Mouse (Mus musculus) forebrain, embryonic 13.5 days (tissue): Measurements from ENCODE around the gene Olfr1417. TPM values are rescaled to one million over a fixed set of nuclear protein-coding genes. Genes with fewer than 3 reads are reported as not detected.

Source experiments
- ATAC-seq: fragments of 200-750 bp; cut with Nextera tagmentation; 2 replicates; pipeline ENCODE4 v1.8.0; 2017
- H3K27ac ChIP-seq: fragments of 300-500 bp; sonication (generic); 2 replicates; pipeline ENCODE4 v1.5.1; 2015; ENCODE audit warnings: inconsistent platforms, mild to moderate bottlenecking, moderate library complexity
- H3K27me3 ChIP-seq: fragments of 300-500 bp; sonication (generic); 2 replicates; pipeline ENCODE4 v1.6.1; 2015; ENCODE audit warnings: mild to moderate bottlenecking, inconsistent platforms
- H3K36me3 ChIP-seq: fragments of 300-500 bp; sonication (generic); 2 replicates; pipeline ENCODE4 v1.6.1; 2015; ENCODE audit warnings: mild to moderate bottlenecking, inconsistent platforms; ENCODE audit not compliant: poor library complexity, severe bottlenecking
- H3K4me1 ChIP-seq: fragments of 300-500 bp; sonication (generic); 2 replicates; pipeline ENCODE4 v1.6.1; 2015; ENCODE audit warnings: inconsistent platforms
- H3K4me2 ChIP-seq: fragments of 300-500 bp; sonication (generic); 2 replicates; pipeline ENCODE4 v1.6.1; 2015; ENCODE audit warnings: inconsistent platforms, mild to moderate bottlenecking, moderate library complexity
- H3K4me3 ChIP-seq: fragments of 300-500 bp; sonication (generic); 2 replicates; pipeline ENCODE4 v1.5.1; 2015; ENCODE audit warnings: mild to moderate bottlenecking, inconsistent platforms
- H3K9ac ChIP-seq: fragments of 300-500 bp; sonication (generic); 2 replicates; pipeline ENCODE4 v1.6.1; 2015; ENCODE audit warnings: mild to moderate bottlenecking, inconsistent platforms
- H3K9me3 ChIP-seq: fragments of 300-500 bp; sonication (generic); replicated peaks from 2 replicates; pipeline ENCODE4 v1.6.1; 2016; ENCODE audit warnings: inconsistent platforms
- WGBS: fragments of 180-500 bp; shearing (Covaris S2); methylation state at CpG from one replicate; pipeline ENCODE4 v1.1.7; 2015; 5-methylcytosine and 5-hydroxymethylcytosine counted together
- polyA plus RNA-seq: library from polyadenylated mRNA; unstranded; fragments of >200 nt; fragmentation: Nextera tagmentation; extraction: Ambion mirVana; gene quantifications from 2 replicates; pipeline ENCODE4 v1.2.1, GENCODE M21; 2015

Olfr1417 gene
- polyA plus RNA-seq, 1 experiment from 2014 or later: 0.12 TPM

DNA sequence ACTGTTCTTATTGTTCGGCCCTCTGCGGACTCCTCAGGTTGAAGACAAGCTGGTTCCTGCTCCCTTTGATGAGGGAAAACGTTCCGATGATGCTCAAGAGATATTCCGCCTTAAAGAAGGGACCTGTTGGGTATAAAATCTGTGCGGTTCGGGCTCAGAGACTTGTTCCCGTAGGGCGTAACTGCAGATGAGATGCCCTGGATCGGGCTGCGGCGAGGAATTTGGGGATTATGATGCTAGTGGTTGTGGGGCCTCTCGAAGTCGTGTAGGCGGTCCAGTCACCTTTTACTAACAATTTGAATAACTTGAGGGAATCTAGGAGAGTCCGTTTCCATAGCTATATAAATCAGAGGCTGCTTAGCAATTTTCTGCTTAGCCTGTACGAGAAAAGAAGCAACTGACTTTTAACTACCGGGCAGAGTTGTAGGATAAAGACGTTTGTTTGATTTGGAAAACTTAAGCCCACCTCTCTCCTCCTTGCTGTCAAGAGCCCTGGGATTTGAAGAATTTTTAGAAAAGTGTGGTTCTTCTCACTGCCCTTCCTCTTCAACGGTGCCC is 19.8 kb downstream of the Olfr1417 start, which contains the start of gene Stx3:
Gene Stx3 (minus strand): TSS at position 261 of the 558 bp plus-strand sequence.
- H3K27ac ChIP-seq: no peak within 1 kb of the TSS
- WGBS: under 1% methylated on average over 20 of the region's 20 CpGs
- H3K4me2 ChIP-seq: peak within 1 kb of the TSS; percentile 95
- no peaks in the 10 kb centered on the region for H3K36me3 ChIP-seq
- peak within 1 kb of the TSS; percentile 64 for H3K4me3 ChIP-seq
- H3K9ac ChIP-seq: peak within 1 kb of the TSS; percentile 73
- H3K4me1 ChIP-seq: peaks cover 12% of the 10 kb centered on the region
- ATAC-seq: peak; percentile 17
- peaks cover 51% of the 10 kb centered on the region for H3K27me3 ChIP-seq
- H3K9me3 ChIP-seq: no peaks in the 10 kb centered on the region

DNA sequence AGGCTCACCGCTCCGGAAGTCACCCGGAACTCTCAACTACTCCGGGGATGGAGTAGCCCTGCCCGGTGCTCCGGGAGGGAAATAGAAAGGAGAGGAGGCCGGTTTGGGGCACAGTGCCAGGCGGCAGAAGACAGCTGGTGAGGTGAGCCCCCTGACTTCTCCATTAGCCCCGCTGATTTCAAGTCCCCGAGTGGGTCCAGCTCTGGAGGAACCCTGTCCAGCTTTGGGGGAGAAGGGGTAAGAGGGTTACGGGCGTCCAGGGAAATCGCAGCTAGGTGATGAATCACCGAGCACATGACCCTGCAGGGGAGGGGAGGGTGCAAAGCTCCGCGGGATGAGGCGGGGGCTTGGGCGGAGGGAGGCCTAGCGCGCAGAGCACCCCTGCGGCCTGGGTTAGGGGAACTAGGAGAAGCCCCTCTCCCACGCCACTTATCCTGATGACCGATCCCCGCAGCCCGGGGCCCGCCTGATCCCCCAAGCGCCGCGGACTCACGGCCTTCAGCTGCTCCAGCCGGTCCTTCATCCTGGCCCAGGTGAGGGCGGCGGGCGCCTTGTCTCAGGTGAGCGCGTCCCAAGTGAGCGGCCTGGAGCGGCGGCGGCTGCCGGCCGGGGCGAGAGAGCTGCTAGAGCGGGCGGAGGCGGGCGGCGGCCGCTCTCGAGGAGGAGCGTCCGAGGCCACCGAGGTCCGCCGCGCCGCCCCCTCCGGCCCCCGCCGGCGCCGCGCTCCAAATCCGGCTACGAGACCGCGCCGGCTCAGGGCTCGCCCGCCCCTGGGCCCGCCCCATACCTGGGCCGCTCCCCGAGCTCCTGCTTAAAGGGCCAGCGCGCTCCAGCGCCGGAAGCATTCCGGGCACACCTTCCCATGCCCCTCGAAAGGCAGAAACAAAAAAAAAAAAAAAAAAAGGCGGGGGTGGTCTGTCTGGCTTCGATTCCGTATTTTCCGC is 20.5 kb downstream of the Olfr1417 start:
- H3K4me2 ChIP-seq: peak overlapping the region; percentile 95
- H3K36me3 ChIP-seq: no peaks in the 10 kb centered on the region
- peaks cover 51% of the 10 kb centered on the region for H3K27me3 ChIP-seq
- WGBS: under 1% methylated on average over 64 of the region's 83 CpGs
- peak overlapping the region; percentile 73 for H3K9ac ChIP-seq
- peak overlapping the region; percentile 64 for H3K4me3 ChIP-seq
- peak; percentile 86 for ATAC-seq
- no peak overlapping the region for H3K27ac ChIP-seq
- H3K9me3 ChIP-seq: no peaks in the 10 kb centered on the region
- H3K4me1 ChIP-seq: peaks cover 12% of the 10 kb centered on the region

DNA sequence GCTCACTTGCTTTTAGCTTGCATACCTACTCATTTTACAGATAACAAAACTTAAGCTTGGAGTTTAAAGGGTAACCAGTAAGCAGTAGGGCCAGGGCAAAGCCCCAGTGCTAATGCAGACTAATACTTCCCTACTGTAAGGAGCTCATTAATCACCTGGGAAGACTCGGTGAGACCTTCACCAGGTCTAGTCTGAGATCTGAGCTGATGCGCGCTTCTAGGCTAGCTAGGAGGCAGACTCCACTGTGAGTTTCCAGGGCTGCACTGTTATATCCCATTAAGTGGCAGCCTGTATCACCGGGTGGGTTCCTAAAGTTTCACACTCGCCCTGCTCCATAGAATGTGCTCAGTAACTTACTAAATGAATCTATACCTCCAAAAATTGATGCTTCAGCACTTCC is 21.4 kb downstream of the Olfr1417 start:
- Histone ChIP-seq H3K9ac (no peak overlapping the region), H3K4me3 (peak overlapping the region; percentile 64), H3K36me3 (no peaks in the 10 kb centered on the region), H3K4me2 (peak overlapping the region; percentile 95), H3K27me3 (peaks cover 51% of the 10 kb centered on the region), H3K4me1 (peaks cover 12% of the 10 kb centered on the region), H3K27ac (no peak overlapping the region), H3K9me3 (no peaks in the 10 kb centered on the region)
- WGBS: 11% methylated on average over 5 of the region's 5 CpGs
- ATAC-seq: no peak

DNA sequence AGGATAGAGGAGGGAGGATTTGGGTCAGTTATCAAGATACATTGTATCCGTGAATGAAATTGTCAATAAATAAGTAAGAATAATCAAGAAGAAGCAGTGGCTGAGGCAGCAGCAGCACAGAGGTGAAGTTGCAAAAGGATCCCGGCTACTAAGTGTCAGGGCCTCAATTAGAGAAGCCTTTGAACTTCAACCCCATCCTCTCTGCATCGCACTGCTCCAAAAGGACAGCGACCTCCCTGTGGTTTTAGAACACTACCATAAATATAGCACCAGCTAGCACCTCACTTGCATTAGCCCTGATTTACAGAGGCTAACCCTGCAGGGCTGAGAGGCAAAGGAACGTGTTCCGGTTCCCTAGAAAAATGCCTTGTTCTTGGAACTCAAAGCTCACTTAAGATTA is 22.3 kb downstream of the Olfr1417 start:
- WGBS: 61% methylated on average over 6 of the region's 6 CpGs
- H3K27me3 ChIP-seq: peaks cover 51% of the 10 kb centered on the region
- no peak overlapping the region for H3K9ac ChIP-seq
- ATAC-seq: no peak
- H3K4me1 ChIP-seq: peaks cover 15% of the 10 kb centered on the region
- H3K36me3 ChIP-seq: no peaks in the 10 kb centered on the region
- H3K27ac ChIP-seq: no peak overlapping the region
- H3K4me3 ChIP-seq: no peak overlapping the region
- no peaks in the 10 kb centered on the region for H3K9me3 ChIP-seq
- no peak overlapping the region for H3K4me2 ChIP-seq

DNA sequence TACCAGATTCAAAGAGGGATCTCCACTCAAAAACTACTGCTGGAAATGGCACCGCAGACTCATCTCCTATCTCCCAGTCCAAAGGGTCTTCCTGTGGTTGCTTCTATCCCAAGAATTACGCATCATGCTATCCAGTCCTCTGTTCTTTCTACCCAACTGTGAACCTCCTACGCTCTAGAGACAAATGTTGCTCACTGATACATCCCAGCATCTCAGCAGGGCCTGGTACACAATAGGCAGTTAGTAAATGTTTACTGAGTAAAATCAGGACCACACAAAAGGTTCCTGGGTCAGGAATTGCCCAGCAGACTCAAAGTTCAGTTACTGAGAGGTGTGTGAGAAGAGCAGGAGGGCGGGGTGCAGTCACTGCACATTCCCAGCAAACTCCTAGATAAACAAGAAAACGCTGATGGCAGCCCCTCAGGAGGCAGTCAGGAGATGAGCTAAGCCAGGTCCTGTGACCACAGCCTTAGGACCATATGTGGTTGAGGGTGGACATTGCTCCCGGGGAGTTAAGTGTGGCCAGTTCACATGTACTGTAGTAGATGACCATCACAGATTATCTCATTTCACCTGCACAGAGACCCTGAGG is 24.2 kb downstream of the Olfr1417 start:
- 84% methylated on average over 6 of the region's 6 CpGs for WGBS
- no peaks in the 10 kb centered on the region for H3K9me3 ChIP-seq
- H3K27me3 ChIP-seq: peaks cover 44% of the 10 kb centered on the region
- H3K36me3 ChIP-seq: no peaks in the 10 kb centered on the region
- H3K27ac ChIP-seq: no peak overlapping the region
- H3K4me2 ChIP-seq: no peak overlapping the region
- no peak overlapping the region for H3K9ac ChIP-seq
- peaks cover 15% of the 10 kb centered on the region for H3K4me1 ChIP-seq
- ATAC-seq: no peak
- H3K4me3 ChIP-seq: no peak overlapping the region

DNA sequence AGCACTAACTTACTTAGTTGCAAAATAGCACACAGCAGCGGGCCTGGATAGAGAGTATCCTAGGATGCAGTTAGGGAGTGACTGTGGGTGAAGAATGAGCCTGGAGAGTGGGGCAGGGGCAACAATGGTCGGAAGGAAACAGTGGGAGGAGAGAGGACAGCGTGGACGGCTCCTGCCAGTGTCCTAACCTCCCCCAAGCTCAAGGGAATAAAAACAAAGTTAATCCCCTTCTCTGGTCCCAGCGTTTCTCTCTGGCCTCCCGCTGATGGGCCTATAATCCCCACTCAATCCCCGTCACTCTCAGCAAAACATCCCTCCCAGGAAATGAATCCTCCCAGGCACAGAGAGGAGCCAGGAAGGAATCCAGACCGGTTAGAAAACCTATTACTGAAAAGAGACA is 25.4 kb downstream of the Olfr1417 start:
- Histone ChIP-seq H3K4me2 (no peak overlapping the region), H3K27me3 (peaks cover 33% of the 10 kb centered on the region), H3K4me1 (peaks cover 8% of the 10 kb centered on the region), H3K27ac (no peak overlapping the region), H3K9me3 (no peaks in the 10 kb centered on the region), H3K4me3 (no peak overlapping the region), H3K9ac (no peak overlapping the region), H3K36me3 (no peaks in the 10 kb centered on the region)
- ATAC-seq: no peak
- 10% methylated on average over 8 of the region's 8 CpGs for WGBS

DNA sequence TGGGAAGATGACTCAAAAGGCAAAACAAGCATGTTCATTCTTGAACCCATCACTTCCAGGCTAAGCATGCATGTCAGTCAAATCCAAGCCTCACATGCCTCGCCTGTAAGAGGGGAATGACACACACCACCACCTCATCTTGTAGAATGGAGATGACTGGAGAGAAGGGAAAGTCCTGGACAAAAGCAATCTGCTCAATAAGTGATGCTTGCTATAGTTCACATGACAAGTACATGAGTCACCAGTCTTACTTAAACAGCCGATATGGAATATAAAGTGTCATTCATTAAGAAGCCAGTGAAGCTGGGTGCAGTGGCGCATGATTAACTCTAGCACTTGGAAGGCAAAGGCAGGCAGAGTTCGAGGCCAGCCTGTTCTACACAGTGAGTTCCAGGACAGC is 25.9 kb downstream of the Olfr1417 start:
- no peak for ATAC-seq

DNA sequence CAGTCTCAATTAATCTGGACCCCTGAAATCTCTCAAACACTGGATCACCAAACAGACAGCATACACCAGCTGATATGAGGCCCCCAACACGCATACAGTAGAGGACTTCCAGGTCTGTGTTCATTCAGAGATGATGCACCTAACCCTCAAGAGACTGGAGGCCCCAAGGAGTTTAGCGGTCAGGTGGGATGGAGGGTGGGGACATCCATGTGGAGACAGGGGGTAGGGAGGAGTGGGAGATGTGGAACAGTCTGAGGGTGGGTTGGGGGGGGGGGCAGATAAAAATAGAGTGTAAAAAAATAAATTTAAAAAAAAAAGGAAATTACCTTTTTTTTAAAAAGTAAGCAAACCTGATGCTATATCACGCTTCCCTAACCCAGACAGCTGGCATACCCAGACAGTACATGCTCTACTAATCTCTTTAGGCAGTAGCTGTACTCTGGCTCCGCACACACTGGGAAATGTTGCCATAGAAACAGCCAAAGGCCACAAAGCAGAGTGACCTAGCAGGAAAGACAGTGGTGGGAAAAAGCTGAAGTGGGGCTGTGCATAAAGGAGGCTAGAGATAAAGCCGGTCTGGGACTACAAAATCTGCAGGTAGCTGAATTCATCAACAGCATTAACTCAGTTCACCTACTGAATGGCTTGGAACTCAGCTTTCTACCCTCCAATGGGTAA is 27.2 kb downstream of the Olfr1417 start:
- H3K4me2 ChIP-seq: no peak overlapping the region
- no peak overlapping the region for H3K9ac ChIP-seq
- 30% methylated on average over 5 of the region's 5 CpGs for WGBS
- H3K36me3 ChIP-seq: no peaks in the 10 kb centered on the region
- ATAC-seq: peak; percentile 92
- peaks cover 15% of the 10 kb centered on the region; the same call in 1 of the 2 replicates for H3K27me3 ChIP-seq
- H3K9me3 ChIP-seq: no peaks in the 10 kb centered on the region
- no peak overlapping the region for H3K27ac ChIP-seq
- H3K4me3 ChIP-seq: no peak overlapping the region
- peaks cover 3% of the 10 kb centered on the region; the same call in 1 of the 2 replicates for H3K4me1 ChIP-seq

More for the DNA sequence above, 25.9 kb downstream of the Olfr1417 start:
- Histone ChIP-seq H3K36me3 (no peaks in the 10 kb centered on the region), H3K4me2 (no peak overlapping the region), H3K4me1 (peaks cover 4% of the 10 kb centered on the region), H3K27me3 (peaks cover 28% of the 10 kb centered on the region), H3K9me3 (no peaks in the 10 kb centered on the region), H3K9ac (no peak overlapping the region), H3K4me3 (no peak overlapping the region), H3K27ac (no peak overlapping the region)
- WGBS: 54% methylated on average over 4 of the region's 4 CpGs

DNA sequence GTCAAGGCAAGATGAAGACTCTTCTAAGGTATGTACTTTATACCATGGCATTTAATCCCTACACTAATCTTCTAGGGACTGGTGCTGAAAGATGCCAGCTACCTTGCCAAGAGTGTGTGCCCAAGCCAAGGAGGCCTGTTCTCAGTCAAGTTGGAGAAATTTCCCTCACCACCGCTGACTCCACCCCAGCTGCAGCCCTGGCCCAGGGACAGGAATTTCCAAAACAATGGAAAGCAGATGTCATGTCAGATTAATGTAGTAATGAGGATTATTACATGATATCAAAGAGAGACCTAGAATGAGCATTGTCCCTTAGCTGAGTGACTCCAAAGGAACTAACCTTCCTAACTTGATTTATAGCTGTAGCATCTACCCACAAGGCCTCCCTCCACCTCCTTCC is 28.2 kb downstream of the Olfr1417 start:
- no peak for ATAC-seq
- H3K27ac ChIP-seq: no peak overlapping the region
- WGBS: 77% methylated on average over 1 of the region's 1 CpGs

DNA sequence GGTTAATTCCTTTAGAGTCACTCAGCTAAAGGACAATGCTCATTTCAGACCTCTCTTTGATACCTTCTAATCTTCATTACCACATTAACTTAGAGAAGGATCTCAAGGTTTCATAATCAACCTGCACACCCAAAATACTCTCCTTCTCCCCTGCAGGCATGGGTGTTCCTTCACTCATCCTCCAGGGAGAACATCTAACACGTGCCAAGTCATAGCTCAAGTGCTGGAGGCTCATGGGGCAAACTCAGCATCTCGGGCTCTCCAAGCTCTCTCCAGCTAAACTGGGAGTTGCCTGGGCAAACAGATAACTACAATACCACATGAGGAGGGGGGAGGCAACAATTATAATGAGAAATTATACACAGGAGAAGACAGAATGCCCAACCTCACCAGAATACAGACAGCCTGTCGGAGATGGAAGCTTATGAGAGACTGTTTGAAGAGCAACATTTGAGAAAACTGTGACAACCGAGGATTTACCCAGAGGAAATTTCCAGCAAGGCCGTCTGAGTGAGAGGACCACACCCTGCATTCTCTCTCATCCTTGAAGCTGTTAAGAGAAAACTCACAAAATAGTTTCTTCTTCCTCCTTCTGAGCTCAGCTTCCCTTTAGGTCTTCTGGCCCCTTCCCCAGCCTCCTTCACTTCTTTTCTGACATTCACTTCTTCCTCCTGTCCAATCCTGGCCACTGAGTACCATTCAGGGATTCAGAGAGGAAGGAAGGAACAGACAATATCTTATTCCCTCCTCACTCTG is 28.8 kb downstream of the Olfr1417 start:
- Histone ChIP-seq H3K9ac (no peak overlapping the region), H3K9me3 (no peaks in the 10 kb centered on the region), H3K4me3 (no peak overlapping the region), H3K27ac (no peak overlapping the region), H3K4me1 (peaks cover 3% of the 10 kb centered on the region; the same call in 1 of the 2 replicates), H3K27me3 (0 out of 2 replicates have a peak, but pooled peaks cover 6% of the 10 kb centered on the region), H3K4me2 (no peak overlapping the region), H3K36me3 (no peaks in the 10 kb centered on the region)
- no peak for ATAC-seq
- 88% methylated on average over 5 of the region's 5 CpGs for WGBS

More for the DNA sequence above, 28.2 kb downstream of the Olfr1417 start:
- no peaks in the 10 kb centered on the region for H3K9me3 ChIP-seq
- H3K9ac ChIP-seq: no peak overlapping the region
- H3K4me3 ChIP-seq: no peak overlapping the region
- peaks cover 7% of the 10 kb centered on the region; the same call in 1 of the 2 replicates for H3K27me3 ChIP-seq
- H3K36me3 ChIP-seq: no peaks in the 10 kb centered on the region
- peaks cover 3% of the 10 kb centered on the region; the same call in 1 of the 2 replicates for H3K4me1 ChIP-seq
- no peak overlapping the region for H3K4me2 ChIP-seq

DNA sequence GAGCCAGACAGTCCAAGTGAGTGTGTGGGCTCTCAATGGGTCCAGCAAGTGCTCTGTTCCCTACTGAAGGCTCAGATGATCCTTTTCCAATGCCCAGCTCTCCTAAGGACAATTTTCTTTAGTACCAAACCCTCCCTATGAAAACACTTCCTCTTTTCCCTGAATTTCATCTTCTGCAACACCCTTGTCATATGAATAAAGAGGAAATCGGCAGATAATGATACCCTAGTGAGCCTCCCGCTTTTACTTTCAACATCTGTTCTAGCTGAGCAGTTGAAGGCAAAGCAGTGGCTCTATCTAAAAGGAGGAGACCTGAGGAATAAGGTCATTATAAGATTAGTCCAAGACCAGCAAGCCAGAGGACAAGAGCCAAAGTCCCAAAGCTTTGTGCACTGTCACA is 30.6 kb downstream of the Olfr1417 start:
- Histone ChIP-seq H3K4me3 (no peak overlapping the region), H3K9ac (no peak overlapping the region), H3K4me1 (peaks cover 3% of the 10 kb centered on the region; the same call in 1 of the 2 replicates), H3K27ac (no peak overlapping the region), H3K4me2 (no peak overlapping the region), H3K9me3 (no peaks in the 10 kb centered on the region), H3K36me3 (no peaks in the 10 kb centered on the region), H3K27me3 (no peaks in the 10 kb centered on the region)
- no peak for ATAC-seq
- WGBS: 95% methylated on average over 2 of the region's 2 CpGs
